In the genomic region with DNA sequence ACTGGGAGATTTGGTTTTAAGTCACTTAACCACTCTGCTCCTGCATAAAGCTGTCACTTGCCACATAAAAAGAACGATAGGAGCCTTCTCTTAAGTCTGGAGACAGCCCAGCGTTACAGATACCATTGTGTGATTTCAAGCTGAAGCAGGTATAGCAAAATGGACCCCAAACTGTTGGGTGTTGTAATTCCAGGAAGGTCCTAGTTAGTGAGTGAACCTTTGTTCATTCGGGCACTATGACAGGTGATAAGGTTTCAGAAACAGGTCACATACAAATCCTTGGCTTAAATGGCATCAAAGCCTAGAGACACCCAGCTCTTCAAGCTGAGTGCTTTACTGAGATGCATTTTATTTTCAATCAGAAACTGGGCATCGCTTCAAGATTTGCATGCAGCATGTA, we compare ENCODE assay signal across 11 mouse cellular contexts.
"Had no signal": no experiment of that assay in that cellular context is flagged by ENCODE, and none has a peak within 500 bp of the region (broad histone marks: within the 10 kb centered on the region; RNA-seq: fewer than 3 reads in every experiment).

No protein-coding gene starts in this region.

- H3K9ac ChIP-seq: liver, embryonic 14.5 days; midbrain, embryonic 15.5 days; neural tube, embryonic 12.5 days had no signal

- H3K4me3 ChIP-seq: left cerebral cortex, adult 2 months; limb, embryonic 10.5 days; midbrain, embryonic 15.5 days; neural tube, embryonic 12.5 days had no signal

- DNase-seq: kidney, postnatal 25 days; lung, adult 2 months; lung, postnatal 36 days; thymus, postnatal 4 days had no signal

- H3K9me3 ChIP-seq: limb, embryonic 10.5 days; midbrain, embryonic 15.5 days; neural tube, embryonic 12.5 days had no signal

- H3K36me3 ChIP-seq: limb, embryonic 10.5 days; midbrain, embryonic 15.5 days; neural tube, embryonic 12.5 days had no signal

- H3K4me1 ChIP-seq: midbrain, embryonic 15.5 days; neural tube, embryonic 12.5 days had no signal

- H3K4me2 ChIP-seq: midbrain, embryonic 15.5 days; neural tube, embryonic 12.5 days had no signal

- H3K27me3 ChIP-seq: midbrain, embryonic 15.5 days; neural tube, embryonic 12.5 days had no signal

- H3K27ac ChIP-seq: left cerebral cortex, adult 2 months; limb, embryonic 10.5 days; liver, embryonic 14.5 days; midbrain, embryonic 15.5 days; neural tube, embryonic 12.5 days; stomach, postnatal 0 days had no signal

- ATAC-seq: lung, postnatal 0 days; midbrain, embryonic 15.5 days had no signal
